Mouse (Mus musculus) CH12.LX (cell line): ENCODE measurements at regions not wholly inside any gene's neighbourhood (a gene's known extent, or its start where the extent isn't known, plus 50 kb on each side); places are given as distances from the start of the nearest gene placed in this dataset.

Source experiments
- DNase-seq: peaks from one replicate; pipeline ENCODE4 v3.0.0-alpha.2; 2013; ENCODE audit errors: extremely low read depth
- H3K27ac ChIP-seq: 2 replicates; pipeline ENCODE4 v1.5.1; 2012; ENCODE audit warnings: low read depth, mild to moderate bottlenecking, control low read depth, moderate library complexity; ENCODE audit not compliant: insufficient read depth
- H3K27me3 ChIP-seq: replicated peaks from 2 replicates; pipeline ENCODE3; 2012; ENCODE audit warnings: inconsistent platforms
- H3K36me3 ChIP-seq, 2 experiments: replicated peaks in 1 of 2; 2 replicates each; pipeline versions ENCODE3 to v1.6.1; 2012; ENCODE audit warnings: inconsistent platforms in 1 of 2, low read length in 1 of 2, mild to moderate bottlenecking in 1 of 2, mixed read lengths in 1 of 2, moderate library complexity in 1 of 2; ENCODE audit not compliant: control insufficient read depth in 1 of 2, insufficient read depth in 1 of 2
- H3K4me1 ChIP-seq, 2 experiments: 2 replicates each; pipeline ENCODE4 v1.6.1; 2012; ENCODE audit warnings: inconsistent platforms in 1 of 2, moderate library complexity in 1 of 2; ENCODE audit not compliant: insufficient read depth in 2 of 2, control insufficient read depth in 1 of 2
- H3K4me2 ChIP-seq: 2 replicates; pipeline ENCODE4 v1.6.1; 2012; ENCODE audit warnings: low read depth, mild to moderate bottlenecking, control low read depth; ENCODE audit not compliant: poor library complexity, insufficient read depth, severe bottlenecking
- H3K4me3 ChIP-seq, 3 experiments: fragments of 150-350 bp in 1 of 3; sonication (generic) in 1 of 3; replicated peaks in 1 of 3; 2 replicates each; pipeline versions ENCODE3 to v1.5.1; 2011 to 2012; ENCODE audit warnings: low read depth in 2 of 3, low read length in 2 of 3, mild to moderate bottlenecking in 2 of 3, moderate library complexity in 2 of 3, control low read depth in 1 of 3, improper control_type of control experiment in 1 of 3, inconsistent platforms in 1 of 3, mixed read lengths in 1 of 3; ENCODE audit not compliant: poor library complexity in 1 of 3
- H3K79me2 ChIP-seq: replicated peaks from 2 replicates; pipeline ENCODE4 v1.6.1; 2012; ENCODE audit warnings: mild to moderate bottlenecking, moderate library complexity; ENCODE audit not compliant: control insufficient read depth, poor library complexity, insufficient read depth, severe bottlenecking; ENCODE audit errors: extremely low read depth
- H3K9ac ChIP-seq: 2 replicates; pipeline ENCODE4 v1.6.1; 2012; ENCODE audit warnings: low read depth, mild to moderate bottlenecking, control low read depth, moderate library complexity; ENCODE audit not compliant: insufficient read depth
- H3K9me3 ChIP-seq: replicated peaks from 2 replicates; pipeline ENCODE3; 2012; ENCODE audit warnings: low read length, inconsistent platforms, mixed read lengths
- CHD1 ChIP-seq: IDR thresholded peaks from 2 replicates; pipeline ENCODE4 v1.6.1; 2012; ENCODE audit warnings: low read depth, low read length, improper control_type of control experiment, inconsistent platforms
- CHD2 ChIP-seq: IDR thresholded peaks from 2 replicates; pipeline ENCODE4 v1.6.1; 2011; ENCODE audit warnings: low read length, improper control_type of control experiment
- CTCF ChIP-seq, 2 experiments: IDR thresholded peaks in 1 of 2; conservative IDR thresholded peaks in 1 of 2; 2 replicates each; pipeline ENCODE4 v1.5.1; 2011 to 2012; ENCODE audit warnings: low read depth in 2 of 2, low read length in 2 of 2, improper control_type of control experiment in 1 of 2, inconsistent platforms in 1 of 2, mild to moderate bottlenecking in 1 of 2, moderate library complexity in 1 of 2
- E2F4 ChIP-seq: IDR thresholded peaks from 2 replicates; pipeline ENCODE4 v1.6.1; 2011; ENCODE audit warnings: low read depth, low read length, improper control_type of control experiment; ENCODE audit not compliant: insufficient replicate concordance
- HCFC1 ChIP-seq: IDR thresholded peaks from 2 replicates; pipeline ENCODE4 v1.6.1; 2012; ENCODE audit warnings: low read depth, mild to moderate bottlenecking, inconsistent platforms, low read length, improper control_type of control experiment
- JUN ChIP-seq: IDR thresholded peaks from 2 replicates; pipeline ENCODE4 v1.6.1; 2011; ENCODE audit warnings: low read depth, mild to moderate bottlenecking, low read length, improper control_type of control experiment, moderate library complexity; ENCODE audit not compliant: insufficient read depth
- JUND ChIP-seq: conservative IDR thresholded peaks from 2 replicates; pipeline ENCODE4 v1.6.1; 2011; ENCODE audit warnings: low read depth, low read length, improper control_type of control experiment
- MAFK ChIP-seq: IDR thresholded peaks from 2 replicates; pipeline ENCODE4 v1.6.1; 2011; ENCODE audit warnings: low read length, improper control_type of control experiment; ENCODE audit not compliant: insufficient replicate concordance
- POLR2AphosphoS2 ChIP-seq: IDR thresholded peaks from 2 replicates; pipeline ENCODE4 v1.6.1; 2011; ENCODE audit warnings: low read depth, low read length, improper control_type of control experiment
- RCOR1 ChIP-seq: conservative IDR thresholded peaks from 2 replicates; pipeline ENCODE4 v1.6.1; 2012; ENCODE audit warnings: low read depth, mild to moderate bottlenecking, inconsistent platforms, low read length, improper control_type of control experiment
- SMC3 ChIP-seq: IDR thresholded peaks from 2 replicates; pipeline ENCODE4 v1.6.1; 2011; ENCODE audit warnings: low read depth, low read length, improper control_type of control experiment
- TBP ChIP-seq: conservative IDR thresholded peaks from 2 replicates; pipeline ENCODE4 v1.6.1; 2011; ENCODE audit warnings: low read depth, low read length, improper control_type of control experiment
- USF1 ChIP-seq: IDR thresholded peaks from 2 replicates; pipeline ENCODE4 v1.6.1; 2014; ENCODE audit warnings: low read depth, mild to moderate bottlenecking, inconsistent platforms, low read length, improper control_type of control experiment
- USF2 ChIP-seq: conservative IDR thresholded peaks from 2 replicates; pipeline ENCODE4 v1.6.1; 2011; ENCODE audit warnings: low read depth, low read length, improper control_type of control experiment
- ZC3H11A ChIP-seq: IDR thresholded peaks from 2 replicates; pipeline ENCODE4 v1.6.1; 2012; ENCODE audit warnings: low read depth, mild to moderate bottlenecking, inconsistent platforms, low read length, improper control_type of control experiment
- ZKSCAN1 ChIP-seq: IDR thresholded peaks from 2 replicates; pipeline ENCODE4 v1.6.1; 2012; ENCODE audit warnings: low read depth, inconsistent platforms, low read length, improper control_type of control experiment, borderline replicate concordance
- ZMIZ1 ChIP-seq: IDR thresholded peaks from 2 replicates; pipeline ENCODE4 v1.6.1; 2012; ENCODE audit warnings: low read depth, mild to moderate bottlenecking, inconsistent platforms, low read length, improper control_type of control experiment
- dilution Hi-C: fragments of 300-500 bp; cut with MboI; formaldehyde crosslinking; loops from 2 replicates; pipeline ENCODE4 v1.14.3; 2020; ENCODE audit warnings: low sequenced_read_pairs; ENCODE audit not compliant: extremely low pct_unique_long_range_greater_than_20kb, extremely low pct_ligation_motif_present
- in situ Hi-C: fragments of 300-500 bp; cut with MboI; formaldehyde crosslinking; loops from 3 replicates; pipeline ENCODE4 v1.14.3; 2019; ENCODE audit warnings: low sequenced_read_pairs, low pct_ligation_motif_present, low pct_unique_long_range_greater_than_20kb, mixed read lengths

DNA sequence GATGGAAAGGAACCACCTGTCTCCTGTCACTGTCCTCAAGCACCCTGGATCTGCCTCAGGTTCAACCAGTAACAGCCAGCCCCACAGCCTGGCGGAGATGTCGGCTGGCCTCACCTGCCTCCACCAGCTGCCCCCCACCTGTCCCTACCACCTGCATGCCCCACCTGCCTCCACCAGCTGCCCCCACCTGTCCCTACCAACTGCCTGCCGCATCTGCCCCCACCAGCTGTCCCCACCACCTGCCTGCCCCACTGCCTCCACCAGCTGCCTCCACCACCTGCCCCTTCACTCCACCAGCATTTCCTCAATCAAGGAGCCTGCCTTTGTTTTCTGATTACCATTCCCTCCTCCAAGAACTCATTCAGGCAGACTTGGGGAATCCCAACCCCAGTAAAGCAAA lies 68.9 kb upstream of the Smyd2 start:
- no peaks in the 10 kb centered on the region for H3K79me2 ChIP-seq
- no peaks in the 10 kb centered on the region for H3K36me3 ChIP-seq

DNA sequence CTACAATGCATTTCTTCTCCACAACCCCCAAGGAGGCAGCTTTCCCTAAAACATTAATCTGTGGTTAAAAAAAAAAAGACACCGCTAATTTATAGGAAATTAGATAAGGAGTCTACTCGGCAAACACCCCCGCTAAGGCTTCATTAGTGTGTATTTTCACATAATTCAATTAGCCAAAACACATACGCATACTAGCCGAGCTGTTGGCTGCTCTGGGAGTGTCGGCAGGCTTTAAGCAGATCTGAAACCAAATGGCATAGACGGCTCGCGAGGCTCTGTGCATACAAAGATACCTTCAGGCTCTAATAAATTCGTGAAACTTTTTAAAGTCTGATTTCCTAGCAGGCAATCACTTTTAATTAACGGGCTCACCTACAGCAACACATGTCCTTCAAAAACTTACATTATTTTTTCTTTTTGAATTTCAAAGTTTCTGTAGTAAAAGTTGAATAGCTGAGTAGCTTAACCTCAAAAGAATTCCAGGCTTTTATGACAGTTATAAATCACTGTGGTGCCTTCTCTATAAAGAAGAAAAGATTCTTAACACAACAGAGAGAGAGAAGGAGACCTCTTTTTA lies 68.0 kb upstream of the Smyd2 start:
- Histone ChIP-seq H3K4me1 (peaks cover 0 to 3% of the 10 kb centered on the region in 2 experiments; a peak in 1 of 4 replicates), H3K27me3 (peaks cover 45% of the 10 kb centered on the region), H3K9ac (no peak overlapping the region), H3K36me3 (no peaks in the 10 kb centered on the region), H3K27ac (no peak overlapping the region), H3K4me3 (no peak overlapping the region), H3K79me2 (no peaks in the 10 kb centered on the region), H3K9me3 (peaks cover 3% of the 10 kb centered on the region), H3K4me2 (no peak overlapping the region)
- TF ChIP-seq CTCF (conservative IDR thresholded peaks at IDR 0.05 in 1 of 2, IDR thresholded peaks at IDR 0.05 in 1 of 2; ENCODE audit: low read depth in 2 of 2, low read length in 2 of 2) = no peak
- TF ChIP-seq JUN = no peak
- DNase-seq = no peak
- dilution Hi-C loops = no loop called here
- in situ Hi-C loops = no loop called here

More for the DNA sequence above, 68.9 kb upstream of the Smyd2 start:
- peaks cover 3% of the 10 kb centered on the region for H3K9me3 ChIP-seq
- no peak for TF ChIP-seq ZKSCAN1
- no peak for TF ChIP-seq MAFK
- no peak for TF ChIP-seq CHD2
- peaks cover 0 to 3% of the 10 kb centered on the region in 2 experiments; a peak in 1 of 4 replicates for H3K4me1 ChIP-seq
- DNase-seq = no peak
- no peak overlapping the region for H3K4me3 ChIP-seq
- in situ Hi-C loops (no loop called here), dilution Hi-C loops (no loop called here)
- H3K27me3 ChIP-seq = peaks cover 38% of the 10 kb centered on the region
- H3K27ac ChIP-seq = no peak overlapping the region
- no peak overlapping the region for H3K4me2 ChIP-seq
- no peak overlapping the region for H3K9ac ChIP-seq

DNA sequence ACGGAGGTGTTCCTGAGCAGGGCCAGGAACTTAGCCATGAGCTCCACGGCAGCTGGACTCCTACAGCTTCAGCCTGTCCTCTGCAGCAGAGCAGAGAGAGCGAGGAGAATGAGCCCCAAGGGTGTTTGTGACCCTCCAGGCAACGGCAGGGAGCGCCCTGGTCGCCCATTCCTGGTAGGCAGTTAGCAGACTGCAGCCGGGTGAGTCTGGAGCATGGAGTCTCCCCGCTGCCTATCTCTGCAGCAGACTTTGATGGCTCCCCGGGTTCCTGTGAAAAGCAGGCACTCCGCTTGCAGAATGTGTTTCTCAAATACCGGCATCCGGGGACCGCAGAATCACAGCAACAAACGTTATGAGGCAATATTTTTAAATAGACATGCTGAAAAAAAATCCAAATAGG lies 67.2 kb upstream of the Smyd2 start:
- no peak overlapping the region for H3K27ac ChIP-seq
- H3K79me2 ChIP-seq = no peaks in the 10 kb centered on the region
- dilution Hi-C loops (no loop called here), in situ Hi-C loops (no loop called here)
- no peaks in the 10 kb centered on the region for H3K36me3 ChIP-seq
- peaks cover 0 to 3% of the 10 kb centered on the region in 2 experiments; a peak in 1 of 4 replicates for H3K4me1 ChIP-seq
- H3K27me3 ChIP-seq = peaks cover 41% of the 10 kb centered on the region
- no peak overlapping the region for H3K4me3 ChIP-seq
- H3K4me2 ChIP-seq = no peak overlapping the region
- DNase-seq = no peak
- peaks cover 3% of the 10 kb centered on the region for H3K9me3 ChIP-seq
- no peak for TF ChIP-seq USF2
- TF ChIP-seq USF1 = no peak
- TF ChIP-seq ZC3H11A = no peak
- TF ChIP-seq RCOR1 = no peak
- TF ChIP-seq JUND = no peak
- no peak for TF ChIP-seq E2F4
- no peak for TF ChIP-seq TBP
- TF ChIP-seq JUN = no peak
- no peak for TF ChIP-seq CHD1
- TF ChIP-seq ZMIZ1 = no peak
- TF ChIP-seq CTCF (conservative IDR thresholded peaks at IDR 0.05 in 1 of 2, IDR thresholded peaks at IDR 0.05 in 1 of 2; ENCODE audit: low read depth in 2 of 2, low read length in 2 of 2) = no peak
- no peak for TF ChIP-seq MAFK
- no peak for TF ChIP-seq SMC3
- TF ChIP-seq POLR2AphosphoS2 = no peak
- no peak for TF ChIP-seq HCFC1
- no peak for TF ChIP-seq CHD2
- H3K9ac ChIP-seq = no peak overlapping the region
